Mouse (Mus musculus): ENCODE data around the gene Hspb11. TPM values are rescaled to one million over a fixed set of nuclear protein-coding genes. Genes with fewer than 3 reads are reported as not detected.

The Hspb11 gene
- polyA plus RNA-seq, 1 experiment: 18.2 TPM

DNA sequence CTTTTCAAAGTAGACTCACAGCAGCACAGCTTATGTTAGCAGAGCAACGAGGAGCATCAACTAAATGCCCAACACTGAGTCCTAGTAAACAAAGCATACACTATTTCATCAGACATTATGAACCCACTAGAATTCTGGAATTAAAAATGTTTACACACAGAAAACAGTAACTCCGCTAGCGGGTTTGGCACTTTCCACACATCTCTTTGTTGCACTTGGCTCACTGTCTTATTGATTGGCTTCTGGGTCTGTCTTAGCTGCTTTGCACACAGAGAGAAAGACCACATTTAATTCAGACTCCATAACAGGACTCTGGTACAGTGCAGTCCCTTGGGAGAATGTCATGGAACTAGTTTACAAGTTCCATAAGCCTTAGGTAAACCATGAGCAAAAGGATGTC is 5.3 kb upstream of the Hspb11 start:
- DNase-seq (ENCODE audit: extremely low spot score in 1 of 2, low spot score in 1 of 2): no peak

DNA sequence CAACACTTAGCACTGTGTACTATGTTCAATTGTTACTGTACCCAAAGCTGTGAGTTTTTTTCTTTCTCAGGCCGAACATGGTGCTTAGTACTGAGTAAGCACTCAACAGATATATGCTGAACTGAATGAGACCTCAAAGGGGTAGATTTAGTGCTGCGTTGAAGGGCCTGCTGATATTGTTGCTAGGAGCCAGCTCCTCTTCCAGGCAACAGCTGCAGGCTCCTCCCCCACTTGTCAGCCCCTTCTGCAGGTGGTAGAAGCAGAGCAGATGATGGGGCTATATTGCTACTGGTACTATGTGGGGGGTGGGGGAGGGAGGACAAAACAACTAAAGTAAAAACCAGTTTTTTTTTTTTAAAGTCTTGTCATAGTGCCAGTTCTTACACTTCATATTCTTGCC is 3.9 kb upstream of the Hspb11 start:
- no peak for DNase-seq (ENCODE audit: extremely low spot score in 1 of 2, low spot score in 1 of 2)

DNA sequence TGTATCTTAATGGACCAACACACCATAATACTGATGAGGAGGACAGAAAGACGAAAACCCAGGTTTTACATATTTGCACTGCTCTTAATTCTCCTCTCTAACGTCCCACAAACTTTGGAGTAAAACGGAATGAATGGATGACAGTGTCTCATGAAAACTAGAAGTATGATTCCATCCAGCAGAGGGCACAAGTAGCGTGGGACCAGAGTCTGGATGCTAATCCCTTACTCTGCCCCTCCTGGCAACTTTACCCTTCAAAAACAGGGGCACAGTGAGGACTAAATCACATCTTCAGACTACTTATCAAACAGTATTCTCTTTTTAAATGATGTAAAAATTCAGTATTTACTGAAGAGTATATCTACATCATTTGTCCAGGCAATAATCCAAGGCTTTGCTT is 2.9 kb upstream of the Hspb11 start:
- DNase-seq (ENCODE audit: extremely low spot score in 1 of 2, low spot score in 1 of 2): peak in 1 of 2 experiments; percentile 74

DNA sequence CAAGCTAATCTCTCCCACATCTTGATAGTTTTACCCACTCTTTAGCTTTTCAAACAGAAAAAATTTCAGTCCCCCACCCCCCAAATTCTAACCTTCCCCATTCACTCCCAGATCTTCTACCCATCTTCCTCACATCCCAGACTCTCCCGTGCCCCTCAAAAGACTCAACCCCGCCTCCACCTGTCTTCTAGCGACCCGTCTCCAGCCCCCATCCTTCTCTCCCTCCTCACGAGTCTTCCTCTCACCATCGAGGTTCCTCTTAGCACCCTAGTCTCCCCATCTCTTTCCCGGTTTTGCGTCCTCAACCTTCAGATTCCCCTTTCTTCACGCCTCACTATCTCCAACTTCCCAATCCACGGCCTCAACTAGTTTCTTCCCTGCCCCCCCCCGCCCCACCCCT is 871 bp upstream of the Hspb11 start:
- no peak for DNase-seq (ENCODE audit: extremely low spot score in 1 of 2, low spot score in 1 of 2)

DNA sequence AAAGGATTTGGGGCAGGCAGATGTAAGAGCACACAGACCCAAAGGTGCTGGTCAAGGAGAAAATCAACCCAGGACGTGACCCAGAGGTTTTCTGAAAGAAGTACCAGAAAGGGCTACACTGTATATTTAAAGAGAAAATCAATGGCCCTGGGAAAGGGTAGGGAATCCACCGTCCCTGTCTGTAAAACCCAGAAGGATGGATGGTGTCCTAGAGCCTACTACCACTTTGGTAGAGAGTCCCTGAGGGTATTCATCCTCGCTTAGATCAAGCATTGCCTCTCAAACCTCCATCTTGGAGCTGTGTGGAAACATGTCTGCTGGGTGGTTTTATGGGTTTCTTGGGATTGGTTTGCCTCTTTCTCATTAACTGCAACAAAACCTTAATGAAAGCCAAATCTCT is 1.0 kb downstream of the Hspb11 start:
- no peak for DNase-seq (ENCODE audit: extremely low spot score in 1 of 2, low spot score in 1 of 2)

DNA sequence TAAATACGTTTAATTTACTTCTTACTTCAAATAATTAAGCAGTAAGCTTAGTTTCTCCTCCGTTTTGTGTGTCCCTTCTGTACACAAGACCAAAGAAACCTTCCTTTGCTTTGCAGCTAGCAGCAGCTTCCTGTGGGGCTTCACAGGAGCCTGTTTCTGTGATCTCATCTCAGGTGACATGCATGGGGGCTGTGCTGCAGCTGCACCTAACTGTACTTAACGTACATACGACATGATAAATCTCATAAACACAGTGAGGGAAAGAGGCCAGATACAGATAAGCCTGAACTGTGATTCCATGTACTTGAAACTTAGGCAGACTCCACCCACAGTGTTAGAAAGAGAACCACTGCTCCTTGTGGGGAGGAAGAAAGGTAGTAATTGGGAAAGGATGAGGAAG is 6.6 kb downstream of the Hspb11 start:
- no peak for DNase-seq (ENCODE audit: extremely low spot score in 1 of 2, low spot score in 1 of 2)

DNA sequence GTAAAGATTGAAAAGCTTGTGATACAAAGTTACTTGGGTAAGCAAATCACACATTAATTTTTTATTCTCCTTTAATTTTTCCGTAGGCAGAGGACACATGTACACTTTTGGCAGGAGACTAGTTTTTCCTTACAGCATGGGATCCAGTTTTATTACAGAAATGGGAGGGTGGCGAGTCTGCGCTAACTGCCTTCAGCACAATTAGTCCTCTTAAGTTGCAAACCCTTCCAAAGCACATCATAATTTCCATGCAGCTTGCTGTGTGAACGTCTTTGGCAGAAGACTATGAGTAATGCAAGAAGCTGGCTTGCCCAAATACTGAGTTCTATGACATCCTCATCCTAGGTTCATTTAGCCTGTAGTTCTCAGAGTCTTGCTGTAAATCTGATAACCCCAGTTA is 20.3 kb downstream of the Hspb11 start:
- DNase-seq (ENCODE audit: extremely low spot score in 1 of 2, low spot score in 1 of 2): no peak

DNA sequence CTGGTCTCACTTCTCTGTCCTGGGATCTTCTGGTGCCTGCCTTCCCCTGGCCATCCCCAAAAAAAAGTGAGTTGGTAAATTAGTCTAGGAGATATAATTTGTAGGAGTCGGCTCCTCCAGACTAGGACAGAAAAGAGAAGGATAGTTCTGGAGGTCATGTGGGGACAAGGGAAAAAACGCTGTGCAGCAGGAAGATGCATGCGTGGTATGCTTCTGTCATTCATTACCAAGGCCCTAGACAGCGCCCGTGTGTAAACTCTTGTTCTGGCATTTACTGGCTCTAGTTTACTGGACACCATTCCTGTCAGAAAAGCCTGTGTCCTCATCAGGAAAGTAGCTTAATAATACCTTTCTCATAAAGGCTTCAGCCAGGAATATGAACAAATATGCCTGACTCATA is 21.1 kb downstream of the Hspb11 start:
- no peak for DNase-seq (ENCODE audit: extremely low spot score in 1 of 2, low spot score in 1 of 2)

DNA sequence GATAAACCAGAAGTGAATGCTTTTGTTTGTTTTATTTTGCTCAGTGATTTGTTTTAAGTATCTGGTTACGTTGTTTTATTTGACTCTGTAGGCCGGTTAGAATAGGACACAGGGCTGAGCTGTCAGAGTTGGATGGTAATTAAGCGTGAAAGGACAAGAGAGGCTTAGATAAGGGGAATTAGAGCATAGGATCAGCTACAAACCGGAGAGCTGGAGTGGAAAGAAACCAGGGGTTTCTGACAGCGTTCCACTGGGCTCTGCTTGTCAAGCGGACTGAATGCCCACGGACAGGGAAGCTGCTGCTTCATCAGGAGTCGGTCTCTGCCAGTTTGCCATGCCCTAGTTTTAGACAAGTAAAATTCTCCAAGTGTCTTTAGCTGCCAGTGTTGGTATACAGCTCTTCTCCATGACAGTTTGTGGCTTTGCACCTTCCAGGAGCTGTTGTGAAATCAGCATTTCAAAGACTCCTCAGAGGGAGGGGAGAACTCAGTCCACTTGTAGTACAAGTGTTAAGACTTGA is 24.9 kb downstream of the Hspb11 start:
- DNase-seq (ENCODE audit: extremely low spot score in 1 of 2, low spot score in 1 of 2): no peak

DNA sequence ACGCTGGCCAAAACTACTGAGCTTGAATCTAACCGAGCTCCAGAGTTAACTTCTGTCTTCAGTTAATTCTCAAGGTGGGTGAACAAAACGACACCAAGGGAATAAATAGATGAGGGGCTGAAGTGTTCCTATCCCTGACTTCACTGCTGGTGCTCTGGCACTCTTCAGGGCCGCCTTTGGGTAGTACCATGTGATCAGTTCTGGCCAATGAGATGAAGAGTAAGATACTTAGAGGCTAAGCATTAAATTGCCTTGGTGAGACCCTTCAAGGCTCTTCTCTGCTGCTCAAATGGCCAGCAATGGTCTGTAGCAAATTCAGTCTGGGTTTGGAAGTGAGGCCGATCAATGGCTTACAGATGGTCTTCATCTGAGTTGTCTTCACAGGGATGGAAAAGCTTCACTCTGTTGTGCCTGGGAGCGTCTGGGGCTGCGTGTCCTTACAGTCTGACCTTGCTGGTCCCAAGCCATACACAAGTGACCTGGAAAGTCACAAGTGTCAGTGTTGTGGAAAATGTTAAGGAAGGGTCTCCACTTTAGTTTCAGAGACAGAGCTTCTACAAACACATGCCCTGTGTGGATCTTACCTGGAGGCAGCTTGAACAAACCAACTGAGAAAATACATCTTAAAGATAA is 27.6 kb downstream of the Hspb11 start:
- no peak for DNase-seq (ENCODE audit: extremely low spot score in 1 of 2, low spot score in 1 of 2)

DNA sequence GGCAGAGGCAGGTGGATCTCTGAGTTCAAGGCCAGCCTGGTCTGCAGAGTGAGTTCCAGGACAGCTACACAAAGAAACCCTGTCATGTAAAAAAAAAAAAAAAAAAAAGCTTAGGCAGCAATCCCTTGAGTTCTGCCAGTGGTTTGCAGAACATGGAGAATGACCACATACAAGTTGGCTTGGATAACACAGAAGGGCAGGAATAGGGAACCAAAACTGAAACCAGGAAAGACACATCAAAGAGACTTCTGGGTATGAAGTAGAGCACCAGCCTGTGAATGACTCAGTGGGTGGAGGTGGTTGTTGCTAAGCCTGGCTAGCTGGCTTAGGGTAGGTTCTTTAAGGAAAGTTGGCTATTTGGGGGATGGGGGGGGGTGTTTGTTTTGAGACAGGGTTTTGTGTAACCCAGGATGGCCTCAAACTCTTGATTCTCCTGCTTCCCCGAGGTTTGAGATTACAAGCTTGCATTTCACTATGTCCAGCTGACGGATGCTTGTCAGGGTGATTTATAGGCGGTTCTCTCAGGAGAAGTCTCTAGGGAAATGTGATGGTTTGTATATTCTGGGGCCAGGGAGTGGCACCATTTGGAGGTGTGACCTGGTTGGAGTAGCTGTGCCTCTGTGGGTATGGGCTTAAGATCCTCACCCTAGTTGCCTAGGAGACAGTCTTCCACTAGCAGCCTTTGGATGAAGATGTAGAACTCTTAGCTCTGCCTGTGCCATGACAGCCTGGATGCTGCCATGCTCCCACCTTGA is 32.2 kb downstream of the Hspb11 start:
- no peak for DNase-seq (ENCODE audit: extremely low spot score in 1 of 2, low spot score in 1 of 2)

DNA sequence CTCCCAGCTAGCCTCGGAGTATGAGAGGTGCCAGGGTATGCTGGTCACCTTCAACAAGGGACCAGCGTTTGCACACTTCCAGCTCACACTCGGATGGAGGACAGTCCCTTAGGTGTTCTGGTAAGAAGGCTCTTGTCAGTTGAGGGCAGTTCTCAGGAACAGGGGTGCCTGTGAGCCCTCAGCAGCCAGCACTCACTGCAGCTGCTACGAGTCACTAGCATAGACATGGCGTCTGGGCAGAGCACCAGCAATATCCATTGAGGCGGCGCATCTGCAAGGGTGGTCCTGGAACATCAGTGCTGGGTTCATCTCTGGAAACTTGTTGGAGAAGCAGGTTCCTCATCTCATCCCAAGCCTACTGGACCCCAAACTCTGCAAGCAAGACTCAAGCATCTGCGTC is 33.0 kb downstream of the Hspb11 start:
- no peak for DNase-seq (ENCODE audit: extremely low spot score in 1 of 2, low spot score in 1 of 2)

DNA sequence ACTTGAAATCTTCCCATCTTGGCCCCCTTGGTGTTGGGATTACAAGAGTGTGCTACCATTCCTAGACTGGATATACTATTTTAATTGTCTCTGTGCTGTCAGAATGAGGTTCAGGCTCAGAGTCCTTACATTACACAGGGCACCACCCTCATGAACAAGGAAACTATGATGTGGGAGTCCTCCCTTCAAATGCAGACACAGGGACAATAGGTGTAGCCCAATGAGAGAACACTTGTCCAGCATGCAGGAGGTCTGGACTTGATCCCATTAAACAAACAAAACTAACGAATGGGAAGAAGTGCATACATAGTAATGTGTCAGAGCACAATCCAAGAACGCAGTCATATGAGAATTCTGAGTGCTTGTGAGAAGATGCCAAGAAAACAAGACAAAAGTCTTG is 34.1 kb downstream of the Hspb11 start:
- no peak for DNase-seq (ENCODE audit: extremely low spot score in 1 of 2, low spot score in 1 of 2)

DNA sequence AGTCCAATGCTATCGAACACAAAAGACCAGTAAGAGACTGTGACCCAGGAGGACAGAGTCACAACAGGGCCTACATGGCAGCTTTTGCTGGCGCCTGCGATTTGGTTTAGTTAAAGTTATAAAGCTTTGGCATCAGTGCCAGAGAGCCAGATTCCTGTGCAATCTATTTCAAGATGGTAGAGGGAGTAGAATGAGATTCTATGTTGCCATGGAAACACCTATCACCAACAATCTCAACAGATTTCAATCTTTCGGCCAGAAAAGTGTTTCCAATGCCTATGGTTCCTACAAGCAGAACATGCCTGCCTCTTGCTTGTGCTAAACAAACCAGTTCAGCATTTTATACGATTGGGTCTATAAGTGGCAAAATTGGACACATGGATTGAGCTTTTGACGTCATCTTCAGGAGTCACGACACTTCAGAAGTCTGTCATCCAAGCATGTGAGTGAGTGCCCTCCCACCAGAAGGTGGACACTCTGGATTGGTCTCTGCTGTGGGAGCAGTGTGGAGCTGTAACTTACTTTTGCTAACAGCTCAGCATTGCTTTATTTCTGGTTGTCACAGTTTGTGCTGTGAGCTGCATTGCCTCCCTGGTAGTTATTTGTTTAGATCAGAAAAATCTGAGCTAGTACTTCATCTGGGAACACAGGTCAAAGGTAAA is 38.3 kb downstream of the Hspb11 start:
- peak in 1 of 2 experiments; percentile 52 for DNase-seq (ENCODE audit: extremely low spot score in 1 of 2, low spot score in 1 of 2)

DNA sequence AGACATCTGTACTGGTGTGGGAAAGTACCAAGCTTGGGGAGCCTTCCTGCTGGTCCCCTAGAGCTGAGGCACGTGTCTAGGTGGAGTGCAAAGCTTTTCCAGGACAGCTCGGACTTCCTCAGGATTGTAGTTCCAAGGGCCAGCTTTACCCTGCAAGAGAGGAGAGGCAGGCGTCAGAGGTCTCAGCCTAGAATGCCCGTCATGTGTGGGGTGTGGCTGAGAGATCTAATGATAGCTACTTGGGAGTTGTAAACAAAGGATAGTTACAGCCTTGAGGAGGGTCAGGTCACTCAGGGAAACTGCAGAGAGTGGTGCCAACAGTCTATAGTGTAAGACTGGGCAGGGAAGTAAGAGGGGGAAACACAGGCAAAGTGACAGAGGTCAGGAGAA is 38.9 kb downstream of the Hspb11 start:
- no peak for DNase-seq (ENCODE audit: extremely low spot score in 1 of 2, low spot score in 1 of 2)

DNA sequence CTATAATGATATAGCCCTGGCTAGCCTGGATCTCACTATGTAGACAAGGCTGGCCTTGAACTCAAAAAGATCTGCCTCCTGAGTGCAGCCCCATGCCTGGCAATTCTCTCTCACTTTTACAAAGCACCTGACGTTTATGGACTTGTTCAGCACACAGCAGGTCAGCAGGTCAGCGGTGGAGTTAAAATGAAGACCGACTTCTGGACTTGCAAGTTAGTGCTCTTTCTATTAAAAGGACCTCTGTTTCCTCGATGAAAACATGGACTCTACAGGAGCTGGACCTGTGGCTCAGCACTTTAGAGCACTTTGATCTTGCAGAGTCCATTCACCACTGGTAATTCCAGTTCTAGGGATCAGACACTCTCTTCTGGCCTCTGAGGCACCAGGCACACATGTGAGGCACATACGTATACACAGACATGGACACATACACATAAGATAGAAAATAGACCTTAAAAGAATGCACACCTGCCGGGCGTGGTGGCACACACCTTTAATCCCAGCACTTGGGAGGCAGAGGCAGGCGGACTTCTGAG is 44.7 kb downstream of the Hspb11 start:
- DNase-seq (ENCODE audit: extremely low spot score in 1 of 2, low spot score in 1 of 2): no peak

DNA sequence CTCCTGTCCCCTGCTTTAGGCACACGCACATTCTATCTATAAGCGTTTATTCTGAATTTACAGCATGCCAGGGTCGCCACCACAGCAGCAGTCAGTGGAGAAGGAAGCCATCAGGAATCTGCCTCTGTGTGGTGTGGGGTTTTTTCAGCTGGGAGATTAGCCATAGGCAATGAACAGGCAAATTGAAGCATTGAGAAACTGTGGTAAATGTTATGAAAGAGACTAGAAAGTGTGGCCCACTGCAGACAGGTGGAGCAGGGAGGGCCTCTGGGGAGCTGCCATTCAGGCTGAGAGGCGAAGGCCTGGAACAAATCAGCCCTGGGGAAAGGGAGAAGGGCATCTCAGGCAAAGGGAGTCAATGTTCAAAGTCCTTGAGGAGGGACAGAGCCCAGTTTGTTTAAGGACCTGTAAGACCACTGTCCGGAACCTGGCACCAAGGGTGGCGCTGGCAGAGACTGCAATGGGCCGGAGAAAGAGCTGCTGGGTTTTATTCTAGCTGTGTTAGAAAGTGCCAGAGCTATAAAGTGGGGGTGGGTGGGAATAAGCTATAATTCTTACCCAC is 46.5 kb downstream of the Hspb11 start:
- DNase-seq (ENCODE audit: extremely low spot score in 1 of 2, low spot score in 1 of 2): no peak

DNA sequence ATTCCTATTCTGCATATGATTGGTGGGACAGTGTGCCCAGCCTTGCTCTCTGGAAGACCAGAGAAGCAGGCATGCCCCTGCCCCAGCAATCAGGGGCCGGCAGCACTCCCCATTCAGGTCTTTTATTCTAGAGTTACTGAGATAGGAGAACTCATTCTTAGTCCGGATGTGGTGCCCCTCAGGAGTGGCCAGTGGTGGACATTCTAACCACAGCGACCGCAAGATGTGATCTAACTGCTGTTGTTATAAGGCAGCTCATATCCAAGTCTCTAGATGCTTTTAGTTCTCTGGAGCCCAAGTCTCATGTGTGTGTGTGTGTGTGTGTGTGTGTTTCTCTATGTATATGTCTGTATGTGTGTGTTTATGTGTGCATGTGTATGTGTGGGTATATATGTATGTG is 47.0 kb downstream of the Hspb11 start:
- no peak for DNase-seq (ENCODE audit: extremely low spot score in 1 of 2, low spot score in 1 of 2)

DNA sequence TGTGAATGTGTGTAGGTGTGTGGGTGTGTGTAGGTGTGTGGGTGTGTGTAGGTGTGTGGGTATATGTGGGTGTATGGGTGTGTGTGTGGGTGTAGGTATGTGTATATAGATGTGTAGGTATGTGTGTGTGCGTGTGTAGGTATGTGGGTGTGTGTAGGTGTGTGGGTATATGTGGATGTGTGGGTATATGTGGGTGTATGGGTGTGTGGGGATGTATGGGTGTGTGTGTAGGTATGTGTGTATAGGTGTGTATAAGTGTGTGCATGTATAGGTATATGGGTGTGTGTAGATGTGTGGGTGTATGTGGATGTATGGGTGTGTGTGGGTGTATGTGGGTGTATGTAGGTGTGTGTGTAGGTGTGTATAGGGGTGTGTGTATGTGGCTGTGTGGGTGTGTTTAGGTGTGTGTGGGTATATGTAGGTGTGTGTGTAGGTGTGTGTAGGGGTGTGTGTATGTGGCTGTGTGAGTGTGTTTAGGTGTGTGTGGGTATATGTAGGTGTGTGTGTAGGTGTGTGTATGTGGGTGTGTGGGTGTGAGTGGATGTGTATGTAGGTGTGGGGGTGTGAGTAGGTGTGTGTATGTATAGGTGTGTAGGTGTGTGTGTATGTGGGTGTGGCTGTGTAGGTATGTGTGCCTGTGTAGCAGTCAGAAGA is 47.6 kb downstream of the Hspb11 start:
- no peak for DNase-seq (ENCODE audit: extremely low spot score in 1 of 2, low spot score in 1 of 2)

DNA sequence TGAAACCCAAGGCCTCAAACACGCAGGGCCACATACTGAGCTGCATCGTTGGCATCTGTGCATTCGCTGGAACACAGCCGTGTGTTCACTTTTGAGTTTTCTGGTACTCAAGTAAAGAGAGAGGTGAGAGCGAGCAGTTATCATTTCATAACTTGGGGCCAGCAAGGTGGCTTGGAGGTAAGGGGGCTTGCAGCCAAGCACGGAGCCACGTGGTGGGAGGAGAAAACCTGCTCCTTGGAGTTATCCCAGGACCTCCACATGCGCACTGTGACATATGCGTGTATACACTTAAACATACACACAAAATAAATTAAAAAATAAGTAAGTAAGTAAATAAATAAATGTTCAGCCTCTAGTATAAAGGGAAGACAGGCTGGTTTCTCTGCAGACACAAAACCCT is 48.8 kb downstream of the Hspb11 start:
- no peak for DNase-seq (ENCODE audit: extremely low spot score in 1 of 2, low spot score in 1 of 2)

DNA sequence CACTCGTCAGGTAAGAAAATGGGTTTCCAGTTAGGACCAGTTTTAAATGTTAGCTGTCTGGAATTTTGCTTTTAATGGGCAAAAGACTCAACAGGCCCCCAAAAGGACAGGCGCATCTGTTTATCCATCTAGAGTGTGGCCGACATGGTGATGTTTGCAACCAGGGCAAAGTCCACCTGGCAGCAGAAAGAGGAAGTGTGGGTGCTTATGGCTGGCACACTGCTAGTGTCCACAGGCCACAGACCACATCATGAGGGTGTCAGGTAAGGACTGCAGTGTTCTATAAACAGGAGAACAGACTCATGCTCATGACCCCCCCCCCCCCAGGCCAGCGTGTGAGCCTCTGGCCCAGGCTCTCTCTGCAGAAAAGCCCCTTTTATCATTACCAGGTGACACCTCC is 49.4 kb downstream of the Hspb11 start:
- DNase-seq (ENCODE audit: extremely low spot score in 1 of 2, low spot score in 1 of 2): no peak
